Mouse (Mus musculus): ENCODE data around the gene Hoxa1. TPM values are rescaled to one million over a fixed set of nuclear protein-coding genes. Genes with fewer than 3 reads are reported as not detected.

Gene Hoxa1
- polyA plus RNA-seq, 1 experiment from 2014 or later = 0.52 TPM

- no peak for ATAC-seq (ENCODE audit: insufficient number of reproducible peaks, low FRiP score, low TSS enrichment, low read depth)
- H3K27me3 ChIP-seq = peaks cover 100% of the 10 kb centered on the region
- peaks cover 7% of the 10 kb centered on the region for H3K4me1 ChIP-seq
- no peak overlapping the region for H3K9ac ChIP-seq
- no peak overlapping the region for H3K4me3 ChIP-seq (replicated peaks)
- no peak overlapping the region for H3K4me2 ChIP-seq (replicated peaks)
- H3K36me3 ChIP-seq = no peaks in the 10 kb centered on the region
- no peak overlapping the region for H3K27ac ChIP-seq (replicated peaks)
- H3K9me3 ChIP-seq (replicated peaks) = no peaks in the 10 kb centered on the region
- 10% methylated on average over 1 of the region's 1 CpGs for WGBS
These were observed 28.4 kb upstream of the Hoxa1 start for GRCm38 (mm10) chr6:52186500-52186899.

- peaks cover under 1% of the 10 kb centered on the region; the same call in 1 of the 2 replicates for H3K4me1 ChIP-seq
- no peak overlapping the region for H3K4me3 ChIP-seq (replicated peaks)
- no peaks in the 10 kb centered on the region for H3K36me3 ChIP-seq
- H3K27ac ChIP-seq (replicated peaks) = no peak overlapping the region
- peaks cover 100% of the 10 kb centered on the region for H3K27me3 ChIP-seq
- WGBS = 13% methylated on average over 3 of the region's 3 CpGs
- no peak overlapping the region for H3K9ac ChIP-seq
- H3K9me3 ChIP-seq (replicated peaks) = no peaks in the 10 kb centered on the region
- no peak for ATAC-seq (ENCODE audit: insufficient number of reproducible peaks, low FRiP score, low TSS enrichment, low read depth)
- no peak overlapping the region for H3K4me2 ChIP-seq (replicated peaks)
These were observed 27.7 kb upstream of the Hoxa1 start for GRCm38 (mm10) chr6:52185834-52186233.

- no peak overlapping the region for H3K4me2 ChIP-seq (replicated peaks)
- H3K9me3 ChIP-seq (replicated peaks) = no peaks in the 10 kb centered on the region
- peaks cover 100% of the 10 kb centered on the region for H3K27me3 ChIP-seq
- WGBS = 2% methylated on average over 19 of the region's 19 CpGs
- no peaks in the 10 kb centered on the region for H3K4me1 ChIP-seq
- no peak overlapping the region for H3K9ac ChIP-seq
- no peak overlapping the region for H3K27ac ChIP-seq (replicated peaks)
- no peak overlapping the region for H3K4me3 ChIP-seq (replicated peaks)
- ATAC-seq (ENCODE audit: insufficient number of reproducible peaks, low FRiP score, low TSS enrichment, low read depth) = no peak
- no peaks in the 10 kb centered on the region for H3K36me3 ChIP-seq
These were observed 27.1 kb upstream of the Hoxa1 start for GRCm38 (mm10) chr6:52185222-52185621.

GRCm38 (mm10) chr6:52184668-52185067 is 26.6 kb upstream of the Hoxa1 start:
- ATAC-seq (ENCODE audit: insufficient number of reproducible peaks, low FRiP score, low TSS enrichment, low read depth) = no peak
- no peak overlapping the region for H3K4me2 ChIP-seq (replicated peaks)
- no peak overlapping the region for H3K9ac ChIP-seq
- no peaks in the 10 kb centered on the region for H3K9me3 ChIP-seq (replicated peaks)
- no peak overlapping the region for H3K27ac ChIP-seq (replicated peaks)
- no peak overlapping the region for H3K4me3 ChIP-seq (replicated peaks)
- H3K27me3 ChIP-seq = peaks cover 100% of the 10 kb centered on the region
- H3K4me1 ChIP-seq = no peaks in the 10 kb centered on the region
- no peaks in the 10 kb centered on the region for H3K36me3 ChIP-seq
- WGBS = 2% methylated on average over 6 of the region's 6 CpGs

DNA sequence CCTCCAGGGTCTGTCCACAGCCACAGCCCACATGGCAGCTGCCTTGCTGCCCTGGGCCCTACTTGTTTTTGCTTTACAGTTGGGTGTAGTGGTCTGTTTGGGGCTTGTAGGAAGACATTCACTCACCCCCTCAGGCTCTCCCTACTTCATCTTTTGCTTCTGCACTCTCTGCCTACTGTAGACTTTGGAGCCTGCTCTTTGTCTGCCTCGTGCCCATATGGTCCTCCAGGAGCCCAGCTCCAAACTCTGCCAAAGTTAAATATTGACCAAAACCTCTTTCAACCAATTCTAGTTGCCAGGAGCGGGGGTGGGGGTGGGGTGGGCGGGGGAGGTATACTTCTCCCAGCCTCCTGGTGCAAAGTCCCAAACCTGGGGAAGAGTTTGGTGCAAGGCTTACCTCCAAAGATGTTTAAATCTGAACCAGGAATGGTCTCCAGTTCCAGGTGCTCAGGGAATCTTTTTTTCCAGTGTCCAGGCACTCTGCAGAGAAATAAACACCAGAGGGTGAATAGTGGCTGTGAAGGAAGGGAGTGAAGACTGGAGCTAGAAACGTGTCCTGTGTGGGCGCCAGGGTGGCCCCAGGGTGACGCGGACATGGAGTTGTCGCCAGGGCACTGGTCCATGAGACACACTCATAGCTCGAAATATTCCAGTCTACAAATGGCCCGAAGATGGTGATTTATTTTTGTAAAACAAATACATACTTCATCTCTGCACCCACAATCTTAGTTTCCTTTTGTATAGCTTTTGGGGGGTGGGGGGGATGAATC is 25.4 kb upstream of the Hoxa1 start:
- Histone ChIP-seq H3K4me1 (no peaks in the 10 kb centered on the region), H3K4me3 (replicated peaks) (no peak overlapping the region), H3K9ac (no peak overlapping the region), H3K27ac (replicated peaks) (no peak overlapping the region), H3K9me3 (replicated peaks) (no peaks in the 10 kb centered on the region), H3K36me3 (no peaks in the 10 kb centered on the region), H3K27me3 (peaks cover 100% of the 10 kb centered on the region), H3K4me2 (replicated peaks) (no peak overlapping the region)
- ATAC-seq (ENCODE audit: insufficient number of reproducible peaks, low FRiP score, low TSS enrichment, low read depth) = no peak
- 9% methylated on average over 10 of the region's 10 CpGs for WGBS

DNA sequence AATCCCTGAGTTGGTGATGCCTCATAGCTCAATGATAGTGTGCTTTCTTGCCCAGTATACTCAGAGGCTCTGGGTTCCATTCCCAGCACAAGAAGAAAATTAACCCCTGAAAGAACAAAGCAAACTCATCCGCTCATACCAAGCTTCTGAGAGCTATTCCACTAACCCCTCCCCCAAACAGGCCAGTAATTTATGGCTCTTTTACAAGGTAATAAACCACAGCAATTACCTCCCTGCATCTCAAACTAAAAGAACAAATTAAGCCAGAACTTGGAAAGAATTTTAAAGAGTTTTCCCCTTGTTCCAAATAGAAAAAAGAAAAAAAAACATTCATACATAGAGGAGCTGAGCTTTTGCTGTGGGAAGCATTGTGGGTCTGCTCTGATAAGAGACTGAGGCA is 24.7 kb upstream of the Hoxa1 start:
- 19% methylated on average over 1 of the region's 1 CpGs for WGBS
- no peak overlapping the region for H3K27ac ChIP-seq (replicated peaks)

DNA sequence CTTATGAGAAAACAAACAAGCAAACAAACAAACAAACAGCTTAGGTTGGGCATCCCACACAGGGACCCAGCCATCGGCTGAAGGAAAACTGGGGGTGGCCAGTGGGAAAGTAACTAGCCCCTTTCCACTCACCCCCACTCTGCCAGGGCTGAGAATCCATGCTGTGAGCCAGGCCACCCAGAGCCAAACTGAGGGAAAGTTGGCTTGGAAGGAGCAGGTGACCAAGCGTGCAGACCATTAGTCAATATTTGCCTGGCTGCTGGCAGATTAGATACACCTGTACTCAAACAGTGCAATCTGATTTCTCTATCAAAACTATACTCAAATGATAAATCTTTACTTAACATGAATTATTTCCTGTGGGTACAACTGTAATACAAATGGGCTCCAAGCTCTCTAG is 23.9 kb upstream of the Hoxa1 start:
- no peak overlapping the region for H3K4me3 ChIP-seq (replicated peaks)
- no peak for ATAC-seq (ENCODE audit: insufficient number of reproducible peaks, low FRiP score, low TSS enrichment, low read depth)
- 19% methylated on average over 2 of the region's 2 CpGs for WGBS
- no peak overlapping the region for H3K27ac ChIP-seq (replicated peaks)
- H3K4me2 ChIP-seq (replicated peaks) = no peak overlapping the region
- H3K4me1 ChIP-seq = no peaks in the 10 kb centered on the region
- H3K9ac ChIP-seq = no peak overlapping the region
- no peaks in the 10 kb centered on the region for H3K36me3 ChIP-seq
- no peaks in the 10 kb centered on the region for H3K9me3 ChIP-seq (replicated peaks)
- H3K27me3 ChIP-seq = peaks cover 100% of the 10 kb centered on the region

More for the DNA sequence above, 24.7 kb upstream of the Hoxa1 start:
- Histone ChIP-seq H3K9me3 (replicated peaks) (no peaks in the 10 kb centered on the region), H3K4me3 (replicated peaks) (no peak overlapping the region), H3K27me3 (peaks cover 100% of the 10 kb centered on the region), H3K4me1 (no peaks in the 10 kb centered on the region), H3K4me2 (replicated peaks) (no peak overlapping the region), H3K9ac (no peak overlapping the region), H3K36me3 (no peaks in the 10 kb centered on the region)
- ATAC-seq (ENCODE audit: insufficient number of reproducible peaks, low FRiP score, low TSS enrichment, low read depth) = no peak

DNA sequence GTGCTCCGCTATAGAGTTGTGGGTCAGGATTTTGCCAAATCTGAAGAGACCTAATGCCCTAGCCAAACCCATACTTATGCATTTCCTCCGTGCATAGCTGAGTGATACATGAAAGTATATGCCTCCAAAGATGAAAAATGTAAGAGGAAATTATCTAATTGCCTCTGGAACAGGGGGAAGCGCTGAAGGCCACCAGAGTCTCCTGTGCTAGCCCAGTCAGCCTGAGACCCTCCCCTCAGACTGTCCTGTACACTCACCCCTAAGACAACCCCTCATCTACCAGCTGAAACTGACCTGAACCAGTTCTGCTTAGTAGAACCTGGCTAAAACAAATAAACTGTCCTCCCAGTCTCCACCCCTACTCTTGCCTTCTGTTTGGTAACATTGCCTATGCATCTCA is 22.6 kb upstream of the Hoxa1 start:
- no peak overlapping the region for H3K9ac ChIP-seq

GRCm38 (mm10) chr6:52180213-52180710 is 22.1 kb upstream of the Hoxa1 start:
- 9% methylated on average over 11 of the region's 11 CpGs for WGBS
- peaks cover 100% of the 10 kb centered on the region for H3K27me3 ChIP-seq
- no peak overlapping the region for H3K4me2 ChIP-seq (replicated peaks)
- no peak for ATAC-seq (ENCODE audit: insufficient number of reproducible peaks, low FRiP score, low TSS enrichment, low read depth)
- H3K9ac ChIP-seq = no peak overlapping the region
- H3K36me3 ChIP-seq = no peaks in the 10 kb centered on the region
- no peak overlapping the region for H3K27ac ChIP-seq (replicated peaks)
- H3K4me3 ChIP-seq (replicated peaks) = no peak overlapping the region
- no peaks in the 10 kb centered on the region for H3K4me1 ChIP-seq
- H3K9me3 ChIP-seq (replicated peaks) = no peaks in the 10 kb centered on the region

More for the DNA sequence above, 22.6 kb upstream of the Hoxa1 start:
- no peak for ATAC-seq (ENCODE audit: insufficient number of reproducible peaks, low FRiP score, low TSS enrichment, low read depth)
- Histone ChIP-seq H3K36me3 (no peaks in the 10 kb centered on the region), H3K27me3 (peaks cover 100% of the 10 kb centered on the region), H3K9me3 (replicated peaks) (no peaks in the 10 kb centered on the region), H3K4me1 (no peaks in the 10 kb centered on the region), H3K27ac (replicated peaks) (no peak overlapping the region), H3K4me2 (replicated peaks) (no peak overlapping the region), H3K4me3 (replicated peaks) (no peak overlapping the region)
- WGBS = 8% methylated on average over 3 of the region's 3 CpGs

DNA sequence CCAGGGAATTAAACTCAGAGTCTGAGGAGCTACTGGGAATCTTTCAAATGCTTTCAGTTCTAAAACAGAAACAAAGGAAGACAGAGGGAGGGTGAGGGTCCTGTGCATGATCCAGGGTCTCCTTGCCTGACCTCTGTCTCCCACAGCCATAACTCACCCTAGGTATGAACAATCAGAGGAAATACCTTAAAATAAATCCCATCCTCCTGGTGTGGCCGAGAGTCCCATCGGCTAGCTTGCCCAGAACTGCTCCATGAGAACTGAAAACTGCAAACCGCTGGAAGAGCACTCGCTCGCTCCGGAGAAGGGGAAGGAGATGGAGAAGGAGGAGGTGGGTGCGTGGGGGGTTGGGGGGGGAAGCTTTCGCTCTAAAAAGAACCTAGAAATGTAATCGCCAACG is 21.6 kb upstream of the Hoxa1 start:
- WGBS = 3% methylated on average over 10 of the region's 10 CpGs
- Histone ChIP-seq H3K4me2 (replicated peaks) (no peak overlapping the region), H3K36me3 (no peaks in the 10 kb centered on the region), H3K27ac (replicated peaks) (no peak overlapping the region), H3K4me3 (replicated peaks) (no peak overlapping the region), H3K9me3 (replicated peaks) (no peaks in the 10 kb centered on the region), H3K27me3 (peaks cover 100% of the 10 kb centered on the region), H3K4me1 (no peaks in the 10 kb centered on the region), H3K9ac (no peak overlapping the region)
- no peak for ATAC-seq (ENCODE audit: insufficient number of reproducible peaks, low FRiP score, low TSS enrichment, low read depth)

DNA sequence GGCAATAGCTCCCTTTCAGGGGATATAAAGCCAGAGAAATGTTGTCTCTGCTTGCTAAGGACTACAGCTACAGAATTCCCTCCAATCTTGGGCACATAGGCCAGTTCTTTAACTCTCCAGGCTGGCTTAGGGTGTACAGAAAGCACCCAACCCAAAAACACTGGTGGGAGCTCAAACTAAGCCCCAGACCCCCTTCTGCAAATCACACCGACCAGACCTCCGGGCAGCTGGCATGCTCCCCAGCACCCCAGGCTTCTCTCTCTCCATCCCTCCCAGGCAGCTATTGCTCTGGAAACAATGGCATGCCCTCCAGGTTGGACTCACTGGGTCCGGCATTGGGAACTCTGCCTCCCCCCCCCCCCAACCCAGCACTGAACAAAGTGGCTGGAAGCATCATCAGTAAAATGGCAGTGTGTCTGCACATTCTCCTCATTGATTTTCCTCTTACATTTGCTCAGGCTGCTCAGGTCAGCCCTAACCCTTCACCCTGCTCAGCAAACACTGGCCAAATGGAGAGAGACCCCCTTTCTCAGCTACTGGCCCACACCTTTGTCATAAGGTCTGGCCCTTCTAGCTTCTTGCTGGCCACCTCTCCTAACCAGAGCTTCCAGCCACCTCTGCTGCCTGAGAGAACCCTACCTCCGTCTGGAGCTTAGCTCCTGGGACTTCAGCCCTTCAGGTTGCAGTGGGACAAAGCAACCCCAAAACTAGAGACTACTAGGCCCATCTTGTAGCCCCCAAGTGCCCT is 21.0 kb upstream of the Hoxa1 start:
- no peak overlapping the region for H3K4me2 ChIP-seq (replicated peaks)
- H3K9ac ChIP-seq = no peak overlapping the region
- H3K4me1 ChIP-seq = no peaks in the 10 kb centered on the region
- H3K36me3 ChIP-seq = no peaks in the 10 kb centered on the region
- peaks cover 99% of the 10 kb centered on the region for H3K27me3 ChIP-seq
- no peak for ATAC-seq (ENCODE audit: insufficient number of reproducible peaks, low FRiP score, low TSS enrichment, low read depth)
- WGBS = 5% methylated on average over 4 of the region's 4 CpGs
- H3K4me3 ChIP-seq (replicated peaks) = no peak overlapping the region
- no peaks in the 10 kb centered on the region for H3K9me3 ChIP-seq (replicated peaks)
- no peak overlapping the region for H3K27ac ChIP-seq (replicated peaks)

Data from embryonic facial prominence, embryonic 15.5 days (tissue).